Mouse (Mus musculus): ENCODE data around the gene AI481877. TPM values are rescaled to one million over a fixed set of nuclear protein-coding genes. Genes with fewer than 3 reads are reported as not detected.

The AI481877 gene
- polyA plus RNA-seq, 1 experiment from 2014 or later, result not detected

GRCm38 (mm10) chr4:59167251-59167847 lies 28.6 kb upstream of the AI481877 start:
- Histone ChIP-seq H3K27me3 (no peaks in the 10 kb centered on the region), H3K9ac (no peak overlapping the region), H3K4me2 (replicated peaks) (no peak overlapping the region), H3K27ac (no peak overlapping the region), H3K36me3 (no peaks in the 10 kb centered on the region), H3K9me3 (no peaks in the 10 kb centered on the region), H3K4me3 (no peak overlapping the region), H3K4me1 (no peaks in the 10 kb centered on the region)
- WGBS, result 86% methylated on average over 2 of the region's 2 CpGs
- no peak for ATAC-seq (ENCODE audit: insufficient number of reproducible peaks, insufficient read depth, low FRiP score, low TSS enrichment)

GRCm38 (mm10) chr4:59164034-59164433 lies 25.3 kb upstream of the AI481877 start:
- Histone ChIP-seq H3K27ac (no peak overlapping the region), H3K27me3 (no peaks in the 10 kb centered on the region), H3K4me3 (no peak overlapping the region), H3K9ac (no peak overlapping the region), H3K4me1 (0 out of 2 replicates have a peak, but pooled peaks cover 5% of the 10 kb centered on the region), H3K36me3 (no peaks in the 10 kb centered on the region), H3K4me2 (replicated peaks) (no peak overlapping the region), H3K9me3 (no peaks in the 10 kb centered on the region)
- 83% methylated on average over 2 of the region's 2 CpGs for WGBS
- no peak for ATAC-seq (ENCODE audit: insufficient number of reproducible peaks, insufficient read depth, low FRiP score, low TSS enrichment)

- no peak overlapping the region for H3K4me3 ChIP-seq
- H3K4me2 ChIP-seq (replicated peaks), result no peak overlapping the region
- H3K36me3 ChIP-seq, result no peaks in the 10 kb centered on the region
- 47% methylated on average over 8 of the region's 8 CpGs for WGBS
- no peaks in the 10 kb centered on the region for H3K27me3 ChIP-seq
- H3K4me1 ChIP-seq, result 0 out of 2 replicates have a peak, but pooled peaks cover 5% of the 10 kb centered on the region
- no peak for ATAC-seq (ENCODE audit: insufficient number of reproducible peaks, insufficient read depth, low FRiP score, low TSS enrichment)
- no peak overlapping the region for H3K9ac ChIP-seq
- no peak overlapping the region for H3K27ac ChIP-seq
- no peaks in the 10 kb centered on the region for H3K9me3 ChIP-seq
These were observed 22.3 kb upstream of the AI481877 start for GRCm38 (mm10) chr4:59160959-59161670.

- no peak overlapping the region for H3K9ac ChIP-seq
These were observed 21.5 kb upstream of the AI481877 start for GRCm38 (mm10) chr4:59160289-59160688.

GRCm38 (mm10) chr4:59157654-59158053 lies 18.9 kb upstream of the AI481877 start:
- Histone ChIP-seq H3K4me1 (0 out of 2 replicates have a peak, but pooled peaks cover 5% of the 10 kb centered on the region), H3K9ac (no peak overlapping the region), H3K4me3 (no peak overlapping the region), H3K27me3 (no peaks in the 10 kb centered on the region), H3K27ac (no peak overlapping the region), H3K9me3 (no peaks in the 10 kb centered on the region), H3K36me3 (no peaks in the 10 kb centered on the region), H3K4me2 (replicated peaks) (no peak overlapping the region)
- no peak for ATAC-seq (ENCODE audit: insufficient number of reproducible peaks, insufficient read depth, low FRiP score, low TSS enrichment)
- WGBS, result 71% methylated on average over 2 of the region's 2 CpGs

More at GRCm38 (mm10) chr4:59160289-59160688, 21.5 kb upstream of the AI481877 start:
- no peak for ATAC-seq (ENCODE audit: insufficient number of reproducible peaks, insufficient read depth, low FRiP score, low TSS enrichment)
- Histone ChIP-seq H3K36me3 (no peaks in the 10 kb centered on the region), H3K9me3 (no peaks in the 10 kb centered on the region), H3K27ac (no peak overlapping the region), H3K4me2 (replicated peaks) (no peak overlapping the region), H3K4me1 (0 out of 2 replicates have a peak, but pooled peaks cover 5% of the 10 kb centered on the region), H3K4me3 (no peak overlapping the region), H3K27me3 (no peaks in the 10 kb centered on the region)
- 86% methylated on average over 5 of the region's 5 CpGs for WGBS

GRCm38 (mm10) chr4:59156897-59157592 lies 18.3 kb upstream of the AI481877 start:
- H3K4me3 ChIP-seq, result no peak overlapping the region
- 0 out of 2 replicates have a peak, but pooled peaks cover 5% of the 10 kb centered on the region for H3K4me1 ChIP-seq
- WGBS, result 67% methylated on average over 7 of the region's 7 CpGs
- no peak overlapping the region for H3K27ac ChIP-seq
- ATAC-seq (ENCODE audit: insufficient number of reproducible peaks, insufficient read depth, low FRiP score, low TSS enrichment), result no peak
- H3K27me3 ChIP-seq, result no peaks in the 10 kb centered on the region
- H3K4me2 ChIP-seq (replicated peaks), result no peak overlapping the region
- no peaks in the 10 kb centered on the region for H3K9me3 ChIP-seq
- H3K36me3 ChIP-seq, result no peaks in the 10 kb centered on the region
- H3K9ac ChIP-seq, result no peak overlapping the region

GRCm38 (mm10) chr4:59151953-59152352 lies 13.2 kb upstream of the AI481877 start:
- H3K27ac ChIP-seq, result no peak overlapping the region
- no peak for ATAC-seq (ENCODE audit: insufficient number of reproducible peaks, insufficient read depth, low FRiP score, low TSS enrichment)
- H3K4me2 ChIP-seq (replicated peaks), result no peak overlapping the region
- H3K27me3 ChIP-seq, result no peaks in the 10 kb centered on the region
- H3K9ac ChIP-seq, result no peak overlapping the region
- no peaks in the 10 kb centered on the region for H3K36me3 ChIP-seq
- no peaks in the 10 kb centered on the region for H3K9me3 ChIP-seq
- 77% methylated on average over 1 of the region's 1 CpGs for WGBS
- H3K4me3 ChIP-seq, result no peak overlapping the region
- H3K4me1 ChIP-seq, result no peaks in the 10 kb centered on the region

GRCm38 (mm10) chr4:59150907-59151306 lies 12.1 kb upstream of the AI481877 start:
- ATAC-seq (ENCODE audit: insufficient number of reproducible peaks, insufficient read depth, low FRiP score, low TSS enrichment), result no peak
- no peaks in the 10 kb centered on the region for H3K9me3 ChIP-seq
- WGBS, result 57% methylated on average over 5 of the region's 5 CpGs
- H3K27ac ChIP-seq, result no peak overlapping the region
- no peaks in the 10 kb centered on the region for H3K36me3 ChIP-seq
- no peaks in the 10 kb centered on the region for H3K27me3 ChIP-seq
- H3K4me2 ChIP-seq (replicated peaks), result no peak overlapping the region
- no peaks in the 10 kb centered on the region for H3K4me1 ChIP-seq
- H3K4me3 ChIP-seq, result no peak overlapping the region
- no peak overlapping the region for H3K9ac ChIP-seq

GRCm38 (mm10) chr4:59149043-59149442 lies 10.3 kb upstream of the AI481877 start:
- no peaks in the 10 kb centered on the region for H3K27me3 ChIP-seq
- no peaks in the 10 kb centered on the region for H3K4me1 ChIP-seq
- ATAC-seq (ENCODE audit: insufficient number of reproducible peaks, insufficient read depth, low FRiP score, low TSS enrichment), result no peak
- H3K36me3 ChIP-seq, result no peaks in the 10 kb centered on the region
- no peaks in the 10 kb centered on the region for H3K9me3 ChIP-seq
- no peak overlapping the region for H3K4me3 ChIP-seq
- 71% methylated on average over 5 of the region's 5 CpGs for WGBS
- no peak overlapping the region for H3K27ac ChIP-seq
- no peak overlapping the region for H3K9ac ChIP-seq
- H3K4me2 ChIP-seq (replicated peaks), result no peak overlapping the region

GRCm38 (mm10) chr4:59128935-59129334 lies 9.8 kb downstream of the AI481877 start:
- Histone ChIP-seq H3K9me3 (no peaks in the 10 kb centered on the region), H3K4me3 (no peak overlapping the region), H3K4me2 (replicated peaks) (no peak overlapping the region), H3K27me3 (no peaks in the 10 kb centered on the region), H3K27ac (no peak overlapping the region), H3K36me3 (no peaks in the 10 kb centered on the region), H3K4me1 (no peaks in the 10 kb centered on the region), H3K9ac (no peak overlapping the region)
- ATAC-seq (ENCODE audit: insufficient number of reproducible peaks, insufficient read depth, low FRiP score, low TSS enrichment), result no peak
- 84% methylated on average over 4 of the region's 4 CpGs for whole genome bisulfite sequencing

GRCm38 (mm10) chr4:59125053-59125452 lies 13.7 kb downstream of the AI481877 start:
- ATAC-seq (ENCODE audit: insufficient number of reproducible peaks, insufficient read depth, low FRiP score, low TSS enrichment), result no peak
- Histone ChIP-seq H3K4me2 (replicated peaks) (no peak overlapping the region), H3K4me1 (no peaks in the 10 kb centered on the region), H3K9me3 (no peaks in the 10 kb centered on the region), H3K27me3 (no peaks in the 10 kb centered on the region), H3K4me3 (no peak overlapping the region), H3K9ac (no peak overlapping the region), H3K36me3 (no peaks in the 10 kb centered on the region), H3K27ac (no peak overlapping the region)
- WGBS, result 75% methylated on average over 1 of the region's 1 CpGs

GRCm38 (mm10) chr4:59123557-59123956 lies 15.2 kb downstream of the AI481877 start:
- H3K4me1 ChIP-seq, result no peaks in the 10 kb centered on the region
- H3K4me2 ChIP-seq (replicated peaks), result no peak overlapping the region
- H3K4me3 ChIP-seq, result no peak overlapping the region
- no peak overlapping the region for H3K9ac ChIP-seq
- no peak overlapping the region for H3K27ac ChIP-seq
- no peak for ATAC-seq (ENCODE audit: insufficient number of reproducible peaks, insufficient read depth, low FRiP score, low TSS enrichment)
- no peaks in the 10 kb centered on the region for H3K27me3 ChIP-seq
- H3K9me3 ChIP-seq, result no peaks in the 10 kb centered on the region
- H3K36me3 ChIP-seq, result no peaks in the 10 kb centered on the region

Data from embryonic facial prominence, embryonic 12.5 days (tissue).